Mouse (Mus musculus): ENCODE data around the gene 2810021J22Rik.

The 2810021J22Rik gene

DNA sequence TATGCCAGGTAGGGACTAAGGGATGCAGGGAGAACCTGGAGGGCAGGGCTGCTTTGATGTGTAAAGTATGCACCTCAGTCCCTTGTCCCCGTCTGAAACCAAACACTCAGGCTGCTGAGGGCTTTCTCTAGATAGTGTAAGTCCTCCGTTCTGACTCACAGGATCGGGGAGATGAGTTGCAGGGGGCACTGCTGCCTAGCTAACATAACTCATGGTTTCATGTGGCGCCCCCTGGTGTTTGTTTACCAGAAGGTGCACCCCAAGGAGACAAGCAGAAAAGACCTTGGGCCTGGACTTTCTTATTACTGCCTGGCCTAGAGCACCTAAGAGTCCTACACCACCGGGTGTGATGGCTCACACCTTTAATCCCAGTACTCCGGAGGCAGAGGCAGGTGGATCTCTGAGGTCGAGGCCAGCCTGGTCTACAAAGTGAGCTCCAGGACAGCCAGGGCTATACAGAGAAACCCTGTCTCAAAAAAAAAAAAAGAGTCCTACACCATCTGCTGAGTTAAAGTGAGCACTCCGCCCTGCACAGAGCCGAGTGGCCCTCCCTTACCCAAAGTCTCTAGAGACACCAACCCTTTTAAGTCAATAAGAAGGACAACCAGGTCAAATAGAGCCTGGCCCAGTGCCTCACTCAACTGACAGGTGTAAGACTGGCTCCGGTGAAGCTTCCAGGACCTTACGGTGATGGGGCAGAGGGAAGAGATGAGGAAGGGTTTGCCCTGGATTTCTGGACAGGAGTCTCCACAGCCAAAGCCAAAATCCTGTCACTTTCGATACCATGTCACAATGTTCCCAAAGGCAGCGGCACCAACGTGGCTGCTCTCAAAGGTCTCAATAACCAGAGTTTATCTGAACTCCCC lies 50.1 kb downstream of the 2810021J22Rik start:
- DNase-seq (ENCODE audit: low read depth), result peak; percentile 56

DNA sequence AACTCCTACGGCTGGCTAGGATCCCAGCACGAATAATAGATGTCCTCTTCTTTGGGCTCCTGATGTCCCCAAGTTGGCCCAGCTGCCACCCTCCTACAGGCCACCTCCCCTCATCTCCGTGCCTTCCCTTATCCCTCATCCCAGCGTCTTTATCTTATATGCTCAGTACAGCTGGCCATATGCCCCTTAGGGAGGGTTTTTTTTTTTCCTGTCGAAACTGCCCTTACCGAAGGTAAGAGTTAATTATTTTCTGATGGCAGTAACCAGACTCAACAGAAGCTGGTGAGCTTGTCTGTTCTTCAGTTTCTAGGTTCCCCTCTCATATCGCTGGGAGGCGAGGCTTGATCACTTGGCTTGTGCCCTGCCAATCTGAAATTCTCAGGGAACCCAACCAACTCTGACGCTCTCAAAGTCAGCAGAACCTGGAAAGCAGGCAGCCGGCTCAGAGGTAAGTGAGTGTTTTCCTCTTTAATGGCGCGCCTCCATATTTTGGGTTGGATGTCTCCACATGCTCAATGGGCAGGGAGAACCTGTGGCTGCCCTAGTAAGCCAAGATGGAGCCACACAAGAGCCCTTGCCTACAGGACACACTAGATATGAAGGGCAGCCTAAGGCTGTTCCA lies 50.8 kb downstream of the 2810021J22Rik start, which contains the start of gene Btnl10:
Btnl10 (plus strand) TSS at position 164 of the 622 bp plus-strand sequence.
- no peak for DNase-seq (ENCODE audit: low read depth)

DNA sequence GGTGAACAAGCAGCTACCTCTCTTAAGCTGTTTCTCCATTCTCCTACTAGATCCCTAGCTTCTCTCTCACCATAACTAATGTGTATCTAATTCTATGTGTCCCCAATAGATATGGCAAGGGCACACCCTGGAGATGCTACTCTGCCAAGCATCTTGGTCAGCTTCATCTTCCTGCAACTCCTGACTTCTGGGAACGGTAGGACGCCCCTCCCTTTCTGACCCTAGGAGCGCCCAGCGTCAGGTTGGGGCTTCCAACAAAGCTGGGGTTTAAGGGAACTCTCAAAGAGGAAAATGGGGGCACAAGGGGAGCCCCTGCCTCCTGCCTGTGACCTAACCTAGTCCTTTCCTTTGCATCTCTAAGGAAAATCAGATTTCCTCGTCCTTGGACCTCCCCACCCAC lies 51.7 kb downstream of the 2810021J22Rik start:
- DNase-seq (ENCODE audit: low read depth), result no peak

DNA sequence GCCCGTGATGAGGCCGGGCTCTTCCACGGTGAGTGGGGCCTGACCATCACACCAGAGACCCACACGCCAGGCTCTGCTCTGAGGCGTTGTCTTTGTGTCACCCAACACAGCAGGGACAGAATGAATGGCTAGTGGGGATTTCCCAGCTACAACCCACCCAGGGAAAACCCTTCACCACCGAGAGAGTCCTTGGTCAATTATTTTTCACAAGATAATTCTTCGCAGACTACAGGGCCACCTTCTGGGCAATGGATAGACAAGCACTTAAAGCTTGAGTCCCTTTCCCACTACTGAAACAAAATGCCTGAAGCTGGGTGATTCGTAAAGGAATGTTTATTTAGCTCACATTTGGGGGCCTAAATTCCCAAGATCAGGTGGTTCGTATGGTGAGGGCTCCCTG lies 55.4 kb downstream of the 2810021J22Rik start:
- DNase-seq (ENCODE audit: low read depth), result no peak

DNA sequence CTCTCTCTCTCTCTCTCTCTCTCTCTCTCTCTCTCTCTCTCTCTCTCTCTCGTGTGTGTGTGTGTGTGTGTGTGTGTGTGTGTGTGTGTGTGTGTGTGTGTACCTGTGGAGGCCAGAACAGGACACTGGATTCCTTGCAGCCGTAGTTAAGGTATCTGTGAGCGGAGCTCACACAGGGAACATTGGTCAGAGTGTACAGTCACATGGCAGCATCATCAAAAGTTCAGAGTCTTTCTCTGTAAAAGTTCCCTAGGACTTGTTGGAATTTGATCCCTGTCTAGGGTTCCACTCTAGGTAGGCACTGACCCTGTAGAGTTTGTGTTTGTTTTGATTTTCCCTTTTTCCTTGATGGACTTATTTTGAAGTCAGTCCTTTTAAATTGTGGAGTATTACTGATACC lies 59.6 kb downstream of the 2810021J22Rik start:
- DNase-seq (ENCODE audit: low read depth), result no peak

DNA sequence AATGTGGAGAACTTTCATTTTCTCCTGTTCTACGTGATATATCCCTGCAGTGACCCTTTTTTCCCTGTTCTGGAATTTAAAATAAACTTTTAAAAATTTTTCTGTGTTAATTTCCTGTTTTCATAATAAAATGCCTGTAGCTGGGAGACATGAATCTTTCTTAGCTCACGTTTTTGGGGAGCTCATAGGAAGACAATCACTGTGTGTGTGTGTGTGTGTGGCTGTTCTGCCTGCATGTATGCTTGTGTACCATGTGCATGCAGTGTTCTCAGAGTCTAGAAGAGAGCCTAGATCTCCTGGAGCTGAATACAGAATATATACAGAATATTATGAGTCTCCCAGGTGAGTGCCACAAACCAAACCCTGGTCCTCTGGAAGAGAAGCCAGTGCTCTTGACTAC lies 60.0 kb downstream of the 2810021J22Rik start:
- no peak for DNase-seq (ENCODE audit: low read depth)

DNA sequence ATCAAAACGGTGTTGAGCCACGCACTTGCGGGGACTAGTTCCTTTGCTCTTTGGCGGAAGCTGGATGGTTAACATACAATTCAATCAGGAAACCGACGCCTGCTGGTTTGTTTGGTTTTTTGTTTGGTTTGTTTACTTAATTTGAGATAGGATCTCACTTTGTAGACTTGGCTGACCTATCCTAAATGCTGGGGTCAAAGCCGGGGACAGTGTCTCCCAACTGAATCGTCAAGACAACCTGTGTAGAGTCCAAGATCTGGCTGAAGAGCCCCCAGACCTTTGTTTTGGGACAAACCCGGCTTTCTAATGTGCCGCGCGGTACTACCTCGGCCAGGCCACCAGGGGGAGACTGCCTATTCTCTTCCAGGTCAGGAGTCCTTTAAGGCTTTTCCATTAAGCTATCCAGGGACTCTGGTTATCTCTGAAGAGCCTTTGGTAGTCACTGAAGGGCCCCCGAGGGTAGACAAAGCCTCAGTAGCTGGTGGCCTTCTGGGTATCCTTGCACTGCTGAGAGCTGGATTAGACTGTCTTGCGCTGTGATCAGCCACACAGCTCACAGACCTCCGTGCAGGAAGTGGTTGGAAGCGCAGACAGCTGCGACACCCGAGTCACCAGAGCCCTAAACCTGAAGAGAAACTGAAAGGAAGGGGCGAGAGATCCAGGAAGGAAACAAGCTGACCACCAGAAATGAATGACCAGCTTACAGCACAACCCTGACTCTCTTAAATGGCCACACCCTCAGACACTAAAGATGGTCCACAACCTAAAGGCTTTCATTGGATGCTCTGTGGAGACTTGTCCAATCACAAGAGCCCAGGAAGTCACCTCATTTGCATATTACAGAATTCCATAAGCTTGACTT lies 61.0 kb downstream of the 2810021J22Rik start:
- DNase-seq (ENCODE audit: low read depth), result peak; percentile 77

DNA sequence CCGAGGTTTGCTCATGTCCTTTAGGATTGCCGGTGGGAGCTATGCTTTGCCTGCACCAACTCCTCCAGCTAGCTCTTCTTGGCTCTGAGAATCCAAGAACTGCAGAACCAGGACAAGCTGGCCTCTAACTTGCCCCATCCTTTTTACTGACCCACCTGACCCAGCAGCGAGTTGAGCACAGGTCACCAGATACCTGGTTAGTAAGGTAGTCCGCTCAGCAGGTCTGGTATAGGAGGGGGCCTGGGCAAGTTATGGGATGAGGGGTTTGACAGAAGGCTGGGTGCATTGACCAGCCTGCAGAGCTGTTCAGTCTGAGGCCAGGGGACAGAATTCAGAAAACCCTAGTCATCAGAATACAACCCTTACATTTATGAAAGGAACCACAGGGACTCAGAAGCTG lies 62.0 kb downstream of the 2810021J22Rik start:
- DNase-seq (ENCODE audit: low read depth), result no peak

DNA sequence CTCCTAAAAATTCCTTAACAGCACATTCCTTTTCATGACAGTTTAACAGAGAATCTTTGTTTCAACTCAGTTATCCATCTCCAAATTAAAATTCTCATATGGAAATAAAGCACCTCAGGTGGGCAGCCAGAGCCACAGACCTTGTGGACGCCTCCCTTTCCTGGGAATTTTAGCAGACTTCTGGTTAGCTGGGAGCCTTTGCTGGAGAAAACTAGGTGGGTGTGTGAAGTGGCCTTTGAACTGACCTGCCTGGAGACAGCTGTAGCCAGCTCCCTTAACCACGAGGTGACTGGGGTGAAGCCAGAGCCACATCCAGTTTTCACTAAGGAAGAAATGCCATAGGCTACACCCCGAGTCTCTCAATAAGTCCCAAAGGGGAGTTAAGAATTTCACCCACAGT lies 62.6 kb downstream of the 2810021J22Rik start:
- no peak for DNase-seq (ENCODE audit: low read depth)

DNA sequence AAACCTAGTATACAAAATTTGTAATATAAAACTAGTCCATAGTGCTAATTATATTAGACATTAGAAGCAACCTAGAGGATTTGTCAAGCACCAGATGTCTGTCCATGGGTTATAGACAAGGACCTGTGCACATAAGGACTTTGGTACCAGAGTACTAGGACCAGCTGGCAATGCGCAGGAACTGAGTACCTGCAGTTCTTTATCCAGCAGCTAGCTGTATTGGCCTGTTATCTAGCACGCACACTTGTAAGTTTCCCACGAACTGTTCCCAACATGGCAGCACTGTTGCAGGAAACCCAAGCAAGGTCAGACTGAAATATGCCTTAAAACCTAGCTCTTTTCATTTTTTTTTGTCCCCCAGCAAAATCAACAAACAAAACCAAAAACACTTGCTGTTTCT lies 63.2 kb downstream of the 2810021J22Rik start:
- no peak for DNase-seq (ENCODE audit: low read depth)

DNA sequence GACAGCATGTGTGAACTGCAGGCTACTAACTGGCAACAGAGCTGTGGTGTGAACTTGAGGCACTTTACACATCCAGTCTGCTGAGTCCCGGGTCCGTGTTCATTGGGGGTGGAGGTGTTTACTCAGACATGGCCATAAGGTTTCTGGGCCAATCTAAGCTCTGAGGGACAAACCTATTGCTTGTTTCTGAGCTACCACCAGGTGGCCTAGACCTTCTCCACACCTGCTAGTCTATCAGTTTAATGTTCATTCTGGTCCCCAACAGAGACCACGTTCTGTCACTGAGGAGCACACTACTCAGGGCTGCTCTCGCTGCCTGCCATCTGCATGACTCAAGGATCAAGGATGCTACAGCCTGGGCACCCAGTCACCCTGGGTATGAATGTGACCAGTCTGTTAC lies 64.6 kb downstream of the 2810021J22Rik start:
- DNase-seq (ENCODE audit: low read depth), result peak; percentile 26

Measured in NIH3T3 (cell line).